Mouse (Mus musculus): Measurements from ENCODE around the gene Cpne6.

DNA sequence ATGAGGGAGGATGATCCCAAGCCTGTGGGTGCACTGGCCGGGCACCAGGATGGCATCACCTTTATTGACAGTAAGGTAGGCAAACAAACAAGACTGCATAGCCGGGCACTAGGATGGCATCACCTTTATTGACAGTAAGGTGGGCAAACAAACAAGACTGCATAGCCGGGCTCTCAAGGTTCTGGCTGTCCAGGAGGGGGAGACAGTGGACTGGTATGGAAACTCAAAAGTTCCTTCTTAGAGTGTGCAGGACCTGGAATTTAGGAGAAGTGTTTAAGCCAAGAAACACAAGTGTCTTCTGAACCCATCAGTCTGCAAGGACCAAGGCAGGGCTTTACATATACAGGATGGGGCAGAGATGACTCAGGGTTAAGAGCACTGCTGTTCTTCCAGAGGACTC is 55.5 kb downstream of the Cpne6 start:
- no peak for TF ChIP-seq CTCF (IDR thresholded peaks at IDR 0.05; ENCODE audit: control insufficient read depth, insufficient read depth, insufficient replicate concordance, low read depth, low read length)
- no peak for TF ChIP-seq POLR2A (IDR thresholded peaks at IDR 0.05; ENCODE audit: control insufficient read depth, low read depth, low read length)
